In the genomic region with DNA sequence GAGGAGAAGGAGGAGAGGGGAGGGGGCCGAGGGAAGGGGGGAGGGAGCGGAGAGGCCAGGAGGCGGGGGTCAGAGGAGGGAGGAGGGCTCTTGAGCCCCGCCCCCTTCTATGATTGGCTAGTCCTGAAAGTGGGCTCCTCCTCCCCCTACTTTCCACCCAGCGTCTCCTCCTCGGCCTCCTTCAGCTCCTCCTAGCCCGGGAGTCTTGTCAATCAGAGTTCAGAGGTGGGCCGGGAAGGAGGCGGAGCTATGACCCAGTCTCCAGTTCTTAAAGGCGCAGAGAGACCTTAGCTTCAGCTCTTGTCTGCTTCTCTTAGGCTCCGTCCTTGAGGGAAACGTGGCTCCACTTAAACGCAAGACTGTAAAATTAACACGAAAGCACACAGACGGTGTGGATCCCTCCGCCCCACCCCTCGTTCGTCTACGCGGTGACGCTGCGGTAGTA, we compare ENCODE assay signal across 8 mouse cellular contexts. TPM values are rescaled to one million over a fixed set of nuclear protein-coding genes. Genes with fewer than 3 reads are reported as not detected.
DNase-seq lines count a peak whose midpoint lies in the region; ATAC-seq and TF ChIP-seq lines count a peak whose summit lies in the region.

No protein-coding gene starts in this region.

- peaks cover 1% of the 10 kb centered on the region for H3K36me3 ChIP-seq in C2C12 (ENCODE audit: control insufficient read depth, insufficient read depth)
- no peaks in the 10 kb centered on the region for H3K36me3 ChIP-seq in heart, embryonic 11.5 days (ENCODE audit: control insufficient read depth, insufficient read depth, low read length)
- H3K36me3 ChIP-seq in kidney, embryonic 15.5 days, result no peaks in the 10 kb centered on the region
- H3K36me3 ChIP-seq in limb, embryonic 15.5 days, result no peaks in the 10 kb centered on the region
- H3K36me3 ChIP-seq in midbrain, postnatal 0 days (ENCODE audit: insufficient read depth, low read length), result no peaks in the 10 kb centered on the region

- H3K9me3 ChIP-seq in heart, embryonic 11.5 days (replicated peaks; ENCODE audit: control insufficient read depth, low read length), result no peaks in the 10 kb centered on the region
- no peaks in the 10 kb centered on the region for H3K9me3 ChIP-seq in kidney, embryonic 15.5 days (replicated peaks)
- no peaks in the 10 kb centered on the region for H3K9me3 ChIP-seq in limb, embryonic 15.5 days
- no peaks in the 10 kb centered on the region for H3K9me3 ChIP-seq in midbrain, postnatal 0 days (ENCODE audit: low read length)

- H3K27ac ChIP-seq in brown adipose tissue, adult 24 weeks (replicated peaks; ENCODE audit: low read depth, low read length), result peak overlapping the region; percentile 84
- peak overlapping the region; percentile 95 for H3K27ac ChIP-seq in heart, embryonic 11.5 days (ENCODE audit: low read depth, low read length)
- H3K27ac ChIP-seq in kidney, embryonic 15.5 days, result peak overlapping the region; percentile 85
- peak overlapping the region; percentile 74 for H3K27ac ChIP-seq in limb, embryonic 15.5 days
- 0 out of 2 replicates have a peak overlapping the region, but pooled peaks have one; percentile 0 for H3K27ac ChIP-seq in midbrain, postnatal 0 days (ENCODE audit: low read depth, low read length)

- WGBS in heart, embryonic 11.5 days (ENCODE audit: insufficient replicate concordance), result under 1% methylated on average over 21 of the region's 22 CpGs
- 1% methylated on average over 21 of the region's 22 CpGs for WGBS in kidney, embryonic 15.5 days
- WGBS in limb, embryonic 15.5 days, result under 1% methylated on average over 20 of the region's 22 CpGs
- under 1% methylated on average over 22 of the region's 22 CpGs for WGBS in midbrain, postnatal 0 days

- no peak for TF ChIP-seq CTCF in C2C12 (IDR thresholded peaks at IDR 0.05; ENCODE audit: control insufficient read depth, insufficient read depth, insufficient read length)
- TF ChIP-seq CTCF in midbrain, postnatal 0 days (IDR thresholded peaks at IDR 0.05), result no peak

- peak overlapping the region; percentile 67 for H3K4me3 ChIP-seq in C2C12 (ENCODE audit: insufficient read depth, poor library complexity, severe bottlenecking)
- peak overlapping the region; percentile 82 for H3K4me3 ChIP-seq in brown adipose tissue, adult 24 weeks (ENCODE audit: insufficient read depth, low read depth, low read length)
- peak overlapping the region; percentile 72 for H3K4me3 ChIP-seq in heart, embryonic 11.5 days (ENCODE audit: low read depth, low read length)
- H3K4me3 ChIP-seq in kidney, embryonic 15.5 days (replicated peaks), result peak overlapping the region; percentile 44
- peak overlapping the region; percentile 73 for H3K4me3 ChIP-seq in limb, embryonic 15.5 days
- H3K4me3 ChIP-seq in midbrain, postnatal 0 days (ENCODE audit: low read depth, low read length), result peak overlapping the region; percentile 71

- peak overlapping the region; percentile 78 for H3K9ac ChIP-seq in heart, embryonic 11.5 days (ENCODE audit: low read depth, low read length)
- 0 out of 2 replicates have a peak overlapping the region, but pooled peaks have one; percentile 51 for H3K9ac ChIP-seq in kidney, embryonic 15.5 days
- 0 out of 2 replicates have a peak overlapping the region, but pooled peaks have one; percentile 5 for H3K9ac ChIP-seq in limb, embryonic 15.5 days
- H3K9ac ChIP-seq in midbrain, postnatal 0 days (replicated peaks; ENCODE audit: low read length, poor library complexity, severe bottlenecking), result no peak overlapping the region

- peak; percentile 99 for DNase-seq in midbrain, postnatal 0 days (ENCODE audit: low spot score)
- peak; percentile 48 to 87 for DNase-seq in spleen, postnatal 10 days (ENCODE audit: low spot score in 2 of 2)

- peaks cover 36% of the 10 kb centered on the region for H3K79me3 ChIP-seq in C2C12 (ENCODE audit: low read depth)

- ATAC-seq in erythroid progenitor cell, adult 5-6 weeks (replicated peaks; ENCODE audit: low FRiP score, poor library complexity, severe bottlenecking), result peak; percentile 99
- ATAC-seq in heart, embryonic 11.5 days (replicated peaks; ENCODE audit: insufficient number of reproducible peaks, low FRiP score, low TSS enrichment), result peak; percentile 99
- peak; percentile 99 for ATAC-seq in kidney, embryonic 15.5 days (replicated peaks; ENCODE audit: low FRiP score)
- peak; percentile 99 for ATAC-seq in limb, embryonic 15.5 days (ENCODE audit: insufficient number of reproducible peaks, low FRiP score, low TSS enrichment, low read depth)
- peak; percentile 99 for ATAC-seq in midbrain, postnatal 0 days (ENCODE audit: low FRiP score)

- H3K4me1 ChIP-seq in brown adipose tissue, adult 24 weeks (ENCODE audit: control insufficient read depth, insufficient read depth, insufficient read length, low read length), result peaks cover 5% of the 10 kb centered on the region; the same call in 1 of the 2 replicates
- H3K4me1 ChIP-seq in heart, embryonic 11.5 days (ENCODE audit: control insufficient read depth, insufficient read depth, low read length), result peaks cover 7% of the 10 kb centered on the region
- peaks cover 3% of the 10 kb centered on the region; the same call in 1 of the 2 replicates for H3K4me1 ChIP-seq in kidney, embryonic 15.5 days
- H3K4me1 ChIP-seq in limb, embryonic 15.5 days, result peaks cover 5% of the 10 kb centered on the region; the same call in 1 of the 2 replicates
- no peaks in the 10 kb centered on the region for H3K4me1 ChIP-seq in midbrain, postnatal 0 days (ENCODE audit: insufficient read depth, low read length)

- peak overlapping the region; percentile 64 for H3K4me2 ChIP-seq in heart, embryonic 11.5 days
- H3K4me2 ChIP-seq in kidney, embryonic 15.5 days, result peak overlapping the region; percentile 60
- H3K4me2 ChIP-seq in limb, embryonic 15.5 days, result peak overlapping the region; percentile 47
- peak overlapping the region; percentile 41 for H3K4me2 ChIP-seq in midbrain, postnatal 0 days (ENCODE audit: low read depth, low read length, poor library complexity, severe bottlenecking)

- H3ac ChIP-seq in C2C12 (ENCODE audit: control insufficient read depth, insufficient read length, low read depth), result peak overlapping the region; percentile 73

- H3K27me3 ChIP-seq in C2C12 (ENCODE audit: control insufficient read depth, insufficient read depth, insufficient read length), result no peaks in the 10 kb centered on the region
- H3K27me3 ChIP-seq in heart, embryonic 11.5 days (ENCODE audit: control insufficient read depth, insufficient read depth, low read length), result no peaks in the 10 kb centered on the region
- no peaks in the 10 kb centered on the region for H3K27me3 ChIP-seq in kidney, embryonic 15.5 days
- H3K27me3 ChIP-seq in limb, embryonic 15.5 days, result 0 out of 2 replicates have a peak, but pooled peaks cover 4% of the 10 kb centered on the region
- no peaks in the 10 kb centered on the region for H3K27me3 ChIP-seq in midbrain, postnatal 0 days (ENCODE audit: insufficient read depth, low read length)

- H3K79me2 ChIP-seq in C2C12 (ENCODE audit: control insufficient read depth, insufficient read depth), result peaks cover 45% of the 10 kb centered on the region

TF ChIP-seq in C2C12, 6 proteins besides CTCF, POLR2A, EP300 and RAD21:
- TF ChIP-seq FOSL1 (IDR thresholded peaks at IDR 0.05; ENCODE audit: insufficient read depth, low read length, poor library complexity, severe bottlenecking), result no peak
- peak; percentile 25 for TF ChIP-seq MAX (IDR thresholded peaks at IDR 0.05)
- no peak for TF ChIP-seq MYOG (IDR thresholded peaks at IDR 0.05; ENCODE audit: control insufficient read depth, extremely low read depth, insufficient read length)
- TF ChIP-seq MYOD1 (IDR thresholded peaks at IDR 0.05; ENCODE audit: control insufficient read depth, insufficient read length, low read depth), result no peak

RNA-seq across cellular contexts. Expression of a gene that starts 0.2 kb away (rescaled TPM):
- polyA plus RNA-seq in C2C12 (2012; fragmentation: generic; extraction: Trizol), result 29.4 TPM
- polyA plus RNA-seq in brown adipose tissue, adult 24 weeks (2012; ENCODE audit: insufficient read depth, insufficient read length, missing spikeins), result 10.7 and 15.1 TPM in 2 replicates
- 2.5 and 4.6 TPM in 2 replicates for total RNA-seq in erythroid progenitor cell, adult 5-6 weeks (2015; ENCODE audit: low replicate concordance)
- total RNA-seq in erythroid progenitor cell, adult 5-6 weeks (2017; ENCODE audit: low replicate concordance), result 1.3 and 2.1 TPM in 2 replicates
- 25.0 and 33.5 TPM in 2 replicates for polyA plus RNA-seq in heart, embryonic 11.5 days (2014; fragmentation: Nextera tagmentation; extraction: Ambion mirVana)
- 81.9 and 84.5 TPM in 2 replicates for polyA plus RNA-seq in kidney, embryonic 15.5 days (2015; fragmentation: Nextera tagmentation; extraction: Ambion mirVana)
- 18.6 and 25.5 TPM in 2 replicates for polyA plus RNA-seq in limb, embryonic 15.5 days (2015; fragmentation: Nextera tagmentation; extraction: Ambion mirVana)
- total RNA-seq in midbrain, postnatal 0 days (2014; rRNA removed), result 83.4 and 104 TPM in 2 replicates
- polyA plus RNA-seq in midbrain, postnatal 0 days (2015; fragmentation: Nextera tagmentation; extraction: Ambion mirVana), result 50.6 and 57.6 TPM in 2 replicates

Comparison
In these comparisons a context has a peak if more than half of its experiments do, and no peak if none do; other contexts are left out.
1. Peak in every context shown above with its lines: DNase-seq, ATAC-seq, H3K4me3 ChIP-seq and H3K27ac ChIP-seq.
2. H3K27ac ChIP-seq: peak in every context shown above with its lines; median percentile 95 in heart, embryonic 11.5 days; 85 in kidney, embryonic 15.5 days; 84 in brown adipose tissue, adult 24 weeks; 74 in limb, embryonic 15.5 days; 0 in midbrain, postnatal 0 days.